Mouse (Mus musculus) bone marrow, adult 2 months (tissue): ENCODE measurements at regions not wholly inside any gene's neighbourhood (a gene's known extent, or its start where the extent isn't known, plus 50 kb on each side); places are given as distances from the start of the nearest gene placed in this dataset.

Experiments
- CTCF ChIP-seq: fragments of 200-500 bp; IDR thresholded peaks from 2 replicates; pipeline ENCODE4 v1.5.1; 2011; ENCODE audit warnings: low read length, control low read depth; ENCODE audit not compliant: control insufficient read depth, insufficient read depth
- POLR2A ChIP-seq: fragments of 200-500 bp; IDR thresholded peaks from 2 replicates; pipeline ENCODE4 v1.6.1; 2011; ENCODE audit warnings: low read depth, mild to moderate bottlenecking, control low read depth, low read length, borderline replicate concordance; ENCODE audit not compliant: control insufficient read depth

GRCm38 (mm10) chr4:105312643-105313042 is 155.5 kb downstream of the Plpp3 start:
- TF ChIP-seq POLR2A (no peak), CTCF (no peak)
